Mouse (Mus musculus) limb, embryonic 14.5 days (tissue): ENCODE measurements around the gene Chrnb4. TPM values are rescaled to one million over a fixed set of nuclear protein-coding genes. Genes with fewer than 3 reads are reported as not detected.

Source experiments
- ATAC-seq: fragments of 200-750 bp; cut with Nextera tagmentation; 2 replicates; pipeline ENCODE4 v1.8.0; 2017; ENCODE audit warnings: low read depth, moderate number of reproducible peaks, moderate TSS enrichment; ENCODE audit not compliant: low FRiP score
- DNase-seq: peaks from one replicate; pipeline ENCODE4 v3.0.0-alpha.2; 2015; ENCODE audit warnings: low spot score
- H3K27ac ChIP-seq: fragments of 300-500 bp; sonication (generic); replicated peaks from 2 replicates; pipeline ENCODE4 v1.5.1; 2014; ENCODE audit warnings: low read depth, mild to moderate bottlenecking, low read length, moderate library complexity, mixed read lengths
- H3K27me3 ChIP-seq: fragments of 300-500 bp; sonication (generic); 2 replicates; pipeline ENCODE4 v1.6.1; 2014; ENCODE audit warnings: low read length, mixed read lengths; ENCODE audit not compliant: control insufficient read depth, insufficient read depth
- H3K36me3 ChIP-seq: fragments of 300-500 bp; sonication (generic); 2 replicates; pipeline ENCODE4 v1.6.1; 2014; ENCODE audit warnings: mild to moderate bottlenecking, low read length, moderate library complexity, mixed read lengths; ENCODE audit not compliant: control insufficient read depth, insufficient read depth
- H3K4me1 ChIP-seq: fragments of 300-500 bp; sonication (generic); 2 replicates; pipeline ENCODE4 v1.6.1; 2014; ENCODE audit warnings: antibody characterized with exemption, low read length, mixed read lengths; ENCODE audit not compliant: control insufficient read depth, insufficient read depth
- H3K4me2 ChIP-seq: fragments of 300-500 bp; sonication (generic); replicated peaks from 2 replicates; pipeline ENCODE4 v1.6.1; 2014; ENCODE audit warnings: low read depth, mild to moderate bottlenecking, low read length, moderate library complexity; ENCODE audit not compliant: severe bottlenecking
- H3K4me3 ChIP-seq: fragments of 300-500 bp; sonication (generic); replicated peaks from 2 replicates; pipeline ENCODE4 v1.5.1; 2014; ENCODE audit warnings: low read length
- H3K9ac ChIP-seq: fragments of 300-500 bp; sonication (generic); 2 replicates; pipeline ENCODE4 v1.6.1; 2014; ENCODE audit warnings: mild to moderate bottlenecking, low read depth, low read length, moderate library complexity; ENCODE audit not compliant: severe bottlenecking
- H3K9me3 ChIP-seq: fragments of 300-500 bp; sonication (generic); 2 replicates; pipeline ENCODE4 v1.6.1; 2016; ENCODE audit warnings: low read length; ENCODE audit not compliant: control insufficient read depth
- POLR2A ChIP-seq: fragments of 200-500 bp; IDR thresholded peaks from 2 replicates; pipeline ENCODE4 v1.8.0; 2012; ENCODE audit warnings: inconsistent platforms, mild to moderate bottlenecking, moderate library complexity, borderline replicate concordance; ENCODE audit not compliant: insufficient read depth, insufficient read length; ENCODE audit errors: extremely low read depth
- WGBS: fragments of 180-500 bp; shearing (Covaris S2); extraction: QIAGEN DNeasy Blood & Tissue Kit; methylation state at CpG from one replicate; pipeline ENCODE4 v1.1.7; 2014; 5-methylcytosine and 5-hydroxymethylcytosine counted together
- polyA plus RNA-seq, 2 experiments: library from polyadenylated mRNA; depleted of rRNA in 1 of 2; stranded (reverse) in 1 of 2; unstranded in 1 of 2; fragments of >200 nt; fragmentation: Nextera tagmentation in 1 of 2; extraction: Ambion mirVana in 1 of 2; gene quantifications; 2 replicates each; pipeline versions ENCODE4 v1.2.1 to v1.2.3; 2012 to 2014

Gene Chrnb4
- polyA plus RNA-seq (2012; rRNA removed) = 0.57 and 0.85 TPM in 2 replicates
- polyA plus RNA-seq (2014; fragmentation: Nextera tagmentation; extraction: Ambion mirVana) = 0.18 and 0.39 TPM in 2 replicates

- ATAC-seq (peak; percentile 44), DNase-seq (no peak)
- Histone ChIP-seq H3K27ac (no peak within 1 kb of the TSS), H3K4me2 (peak within 1 kb of the TSS; percentile 86), H3K9ac (peak within 1 kb of the TSS; percentile 58), H3K9me3 (no peaks in the 10 kb centered on the region), H3K27me3 (no peaks in the 10 kb centered on the region), H3K4me3 (peak within 1 kb of the TSS; percentile 49), H3K36me3 (no peaks in the 10 kb centered on the region), H3K4me1 (no peaks in the 10 kb centered on the region; the same call in 1 of the 2 replicates)
- WGBS = under 1% methylated on average over 23 of the region's 23 CpGs
- TF ChIP-seq POLR2A = no peak
Observed at GRCm38 (mm10) chr9:55048211-55048880, at the start of gene Chrnb4. TSS of gene Chrnb4 (minus strand) at chr9:55048779.

- Histone ChIP-seq H3K9ac (no peak overlapping the region), H3K4me3 (no peak overlapping the region), H3K4me1 (no peaks in the 10 kb centered on the region), H3K27ac (no peak overlapping the region), H3K36me3 (no peaks in the 10 kb centered on the region), H3K27me3 (no peaks in the 10 kb centered on the region), H3K9me3 (no peaks in the 10 kb centered on the region), H3K4me2 (no peak overlapping the region)
- DNase-seq = no peak
- 85% methylated on average over 4 of the region's 4 CpGs for WGBS
- no peak for ATAC-seq
- TF ChIP-seq POLR2A = no peak
Observed at GRCm38 (mm10) chr9:55096870-55097269, 48.3 kb upstream of the Chrnb4 start.

GRCm38 (mm10) chr9:55096033-55096432 lies 47.5 kb upstream of the Chrnb4 start:
- Histone ChIP-seq H3K4me3 (no peak overlapping the region), H3K27me3 (no peaks in the 10 kb centered on the region), H3K4me1 (no peaks in the 10 kb centered on the region), H3K36me3 (no peaks in the 10 kb centered on the region), H3K4me2 (no peak overlapping the region), H3K27ac (no peak overlapping the region), H3K9me3 (no peaks in the 10 kb centered on the region), H3K9ac (no peak overlapping the region)
- DNase-seq = no peak
- no peak for TF ChIP-seq POLR2A
- no peak for ATAC-seq
- WGBS = 58% methylated on average over 3 of the region's 3 CpGs

- no peaks in the 10 kb centered on the region for H3K27me3 ChIP-seq
- 4% methylated on average over 5 of the region's 5 CpGs for WGBS
- H3K36me3 ChIP-seq = no peaks in the 10 kb centered on the region
- no peak for TF ChIP-seq POLR2A
- no peaks in the 10 kb centered on the region for H3K9me3 ChIP-seq
- no peak overlapping the region for H3K27ac ChIP-seq
- no peak overlapping the region for H3K9ac ChIP-seq
- peak; percentile 71 for ATAC-seq
- no peak overlapping the region for H3K4me2 ChIP-seq
- H3K4me3 ChIP-seq = no peak overlapping the region
- peak; percentile 32 for DNase-seq
- H3K4me1 ChIP-seq = no peaks in the 10 kb centered on the region
Observed at GRCm38 (mm10) chr9:55090141-55090540, 41.6 kb upstream of the Chrnb4 start.

GRCm38 (mm10) chr9:55089226-55089625 lies 40.6 kb upstream of the Chrnb4 start:
- ATAC-seq (no peak), DNase-seq (no peak)
- WGBS = 77% methylated on average over 2 of the region's 2 CpGs
- TF ChIP-seq POLR2A = no peak
- no peaks in the 10 kb centered on the region for H3K4me1 ChIP-seq
- H3K4me3 ChIP-seq = no peak overlapping the region
- no peaks in the 10 kb centered on the region for H3K36me3 ChIP-seq
- H3K9ac ChIP-seq = no peak overlapping the region
- no peak overlapping the region for H3K27ac ChIP-seq
- H3K27me3 ChIP-seq = no peaks in the 10 kb centered on the region
- H3K4me2 ChIP-seq = no peak overlapping the region
- H3K9me3 ChIP-seq = no peaks in the 10 kb centered on the region
